Mouse (Mus musculus) intestine, embryonic 14.5 days (tissue): Measurements from ENCODE around the gene Lrmda. TPM values are rescaled to one million over a fixed set of nuclear protein-coding genes. Genes with fewer than 3 reads are reported as not detected.

Experiments used
- ATAC-seq: fragments of 200-750 bp; cut with Nextera tagmentation; replicated peaks from 2 replicates; pipeline ENCODE4 v1.8.0; 2017; ENCODE audit warnings: low read depth, moderate number of reproducible peaks, moderate TSS enrichment, moderate library complexity; ENCODE audit not compliant: low FRiP score, low TSS enrichment
- DNase-seq: peaks from one replicate; pipeline ENCODE4 v3.0.0-alpha.2; 2018; ENCODE audit warnings: low spot score
- H3K27ac ChIP-seq: fragments of 300-500 bp; sonication (generic); 2 replicates; pipeline ENCODE4 v1.5.1; 2014; ENCODE audit warnings: low read depth, mild to moderate bottlenecking, control low read depth
- H3K27me3 ChIP-seq: fragments of 300-500 bp; sonication (generic); replicated peaks from 2 replicates; pipeline ENCODE4 v1.6.1; 2014; ENCODE audit warnings: low read length, control low read depth; ENCODE audit not compliant: control insufficient read depth, insufficient read depth
- H3K36me3 ChIP-seq: fragments of 300-500 bp; sonication (generic); 2 replicates; pipeline ENCODE4 v1.6.1; 2014; ENCODE audit warnings: low read length, control low read depth; ENCODE audit not compliant: control insufficient read depth, insufficient read depth
- H3K4me1 ChIP-seq: fragments of 300-500 bp; sonication (generic); replicated peaks from 2 replicates; pipeline ENCODE4 v1.6.1; 2014; ENCODE audit warnings: low read length, control low read depth, mixed read lengths; ENCODE audit not compliant: control insufficient read depth, insufficient read depth
- H3K4me2 ChIP-seq: fragments of 300-500 bp; sonication (generic); 2 replicates; pipeline ENCODE4 v1.6.1; 2014; ENCODE audit warnings: low read length
- H3K4me3 ChIP-seq: fragments of 300-500 bp; sonication (generic); 2 replicates; pipeline ENCODE4 v1.5.1; 2014; ENCODE audit warnings: low read depth, low read length, control low read depth, mixed read lengths
- H3K9ac ChIP-seq: fragments of 300-500 bp; sonication (generic); 2 replicates; pipeline ENCODE4 v1.6.1; 2014; ENCODE audit warnings: mild to moderate bottlenecking, low read length
- H3K9me3 ChIP-seq: fragments of 300-500 bp; sonication (generic); 2 replicates; pipeline ENCODE4 v1.6.1; 2016; ENCODE audit warnings: low read length, control low read depth; ENCODE audit not compliant: control insufficient read depth
- WGBS: fragments of 180-500 bp; shearing (Covaris S2); extraction: QIAGEN DNeasy Blood & Tissue Kit; methylation state at CpG from one replicate; pipeline ENCODE4 v1.1.7; 2014; 5-methylcytosine and 5-hydroxymethylcytosine counted together
- polyA plus RNA-seq: library from polyadenylated mRNA; unstranded; fragments of >200 nt; fragmentation: Nextera tagmentation; extraction: Ambion mirVana; gene quantifications from 2 replicates; pipeline ENCODE4 v1.2.1, GENCODE M21; 2014

Lrmda gene
- polyA plus RNA-seq, 1 experiment from 2014 or later: 0.70 TPM

DNA sequence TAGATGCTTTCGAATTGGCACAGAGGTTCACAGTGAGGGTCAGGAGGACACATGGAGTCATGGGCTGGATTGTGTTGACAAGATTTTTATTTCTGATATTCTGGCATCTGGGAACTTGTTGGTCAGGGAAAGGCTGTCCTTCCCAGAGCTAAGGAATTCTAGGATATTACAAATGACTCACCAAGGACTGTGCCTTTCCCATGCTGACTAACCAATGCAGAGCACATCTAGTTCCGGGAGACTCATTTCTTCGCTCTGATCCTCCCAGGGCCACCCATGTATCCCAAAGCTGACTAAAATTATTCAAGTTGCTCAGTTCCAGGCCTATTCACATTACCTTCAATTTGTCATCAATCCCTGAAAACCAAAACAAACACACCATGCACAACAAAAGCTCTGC, 602.4 kb downstream of the Lrmda start:
- no peaks in the 10 kb centered on the region for H3K4me1 ChIP-seq
- no peaks in the 10 kb centered on the region for H3K9me3 ChIP-seq
- ATAC-seq (no peak), DNase-seq (no peak)
- no peak overlapping the region for H3K4me3 ChIP-seq
- H3K27ac ChIP-seq: no peak overlapping the region
- no peak overlapping the region for H3K9ac ChIP-seq
- H3K27me3 ChIP-seq: no peaks in the 10 kb centered on the region
- H3K4me2 ChIP-seq: no peak overlapping the region
- H3K36me3 ChIP-seq: no peaks in the 10 kb centered on the region
- 91% methylated on average over 3 of the region's 3 CpGs for WGBS

DNA sequence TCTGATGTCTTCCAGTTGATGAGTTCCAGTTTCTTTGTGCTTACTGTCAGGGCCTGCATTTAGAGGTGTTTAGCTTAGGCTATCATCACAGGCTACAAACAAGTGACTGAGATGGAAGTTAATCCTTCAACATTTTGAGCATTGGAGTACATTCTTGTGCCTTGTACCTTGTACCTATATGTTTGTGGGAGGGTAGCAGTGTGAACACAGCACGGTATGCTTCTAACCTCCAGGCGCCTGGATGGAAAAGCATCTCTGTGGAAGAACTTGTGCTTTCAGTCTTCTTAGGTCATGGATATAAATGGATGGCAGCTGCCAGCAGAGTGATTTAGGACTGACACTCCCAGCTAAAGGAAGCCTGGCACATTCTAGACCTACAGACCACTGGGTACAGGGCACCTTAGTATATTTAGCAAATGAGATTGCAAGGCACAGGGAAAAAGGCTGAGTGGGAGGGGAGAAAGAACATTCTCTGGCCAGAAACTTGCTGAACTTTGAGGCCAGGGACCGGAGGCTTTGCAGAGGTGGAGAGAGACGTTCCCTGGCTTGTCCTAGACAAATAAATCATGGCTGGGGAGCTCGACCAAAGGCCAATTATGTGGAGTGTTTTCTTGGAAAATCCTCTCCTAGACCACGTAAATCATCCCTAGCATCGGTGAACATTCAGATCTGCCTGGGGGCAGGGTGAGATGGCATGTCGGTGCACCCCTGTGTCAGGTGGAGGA, 607.8 kb downstream of the Lrmda start:
- H3K27ac ChIP-seq: no peak overlapping the region
- ATAC-seq: no peak
- 29% methylated on average over 8 of the region's 8 CpGs for WGBS

DNA sequence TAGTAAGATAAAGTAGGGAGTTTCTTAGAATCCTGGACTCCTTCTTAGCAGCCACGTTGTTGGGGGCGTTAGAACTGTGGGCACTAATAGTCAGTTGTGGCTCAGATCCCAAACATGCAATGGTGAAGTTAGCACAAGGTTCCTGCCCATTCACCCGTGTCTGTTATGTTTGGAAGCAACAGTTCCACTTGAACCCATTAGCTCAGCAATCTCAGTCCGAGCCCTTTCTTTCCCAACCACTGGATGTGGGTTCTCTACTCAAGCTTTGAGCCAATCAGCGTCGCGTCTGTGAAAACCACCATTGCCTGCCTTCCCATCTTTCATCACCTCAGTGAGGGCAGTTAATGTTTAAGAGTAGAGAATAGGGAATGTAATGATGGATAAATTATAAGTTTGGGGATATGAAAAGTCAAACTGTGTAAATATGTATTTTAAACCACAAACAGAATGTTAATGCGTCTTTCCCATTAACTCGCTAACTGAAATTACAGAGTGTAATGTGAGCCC, 610.9 kb downstream of the Lrmda start:
- Histone ChIP-seq H3K4me2 (no peak overlapping the region), H3K4me1 (0 out of 2 replicates have a peak, but pooled peaks cover 3% of the 10 kb centered on the region), H3K27ac (no peak overlapping the region), H3K4me3 (no peak overlapping the region), H3K36me3 (no peaks in the 10 kb centered on the region), H3K9ac (no peak overlapping the region), H3K27me3 (no peaks in the 10 kb centered on the region), H3K9me3 (no peaks in the 10 kb centered on the region)
- WGBS: 93% methylated on average over 9 of the region's 9 CpGs
- no peak for ATAC-seq
- DNase-seq: no peak

More for the DNA sequence above, 607.8 kb downstream of the Lrmda start:
- no peak for DNase-seq
- H3K9me3 ChIP-seq: no peaks in the 10 kb centered on the region
- no peak overlapping the region for H3K9ac ChIP-seq
- H3K27me3 ChIP-seq: no peaks in the 10 kb centered on the region
- no peak overlapping the region for H3K4me3 ChIP-seq
- 0 out of 2 replicates have a peak, but pooled peaks cover 3% of the 10 kb centered on the region for H3K4me1 ChIP-seq
- no peak overlapping the region for H3K4me2 ChIP-seq
- H3K36me3 ChIP-seq: no peaks in the 10 kb centered on the region

DNA sequence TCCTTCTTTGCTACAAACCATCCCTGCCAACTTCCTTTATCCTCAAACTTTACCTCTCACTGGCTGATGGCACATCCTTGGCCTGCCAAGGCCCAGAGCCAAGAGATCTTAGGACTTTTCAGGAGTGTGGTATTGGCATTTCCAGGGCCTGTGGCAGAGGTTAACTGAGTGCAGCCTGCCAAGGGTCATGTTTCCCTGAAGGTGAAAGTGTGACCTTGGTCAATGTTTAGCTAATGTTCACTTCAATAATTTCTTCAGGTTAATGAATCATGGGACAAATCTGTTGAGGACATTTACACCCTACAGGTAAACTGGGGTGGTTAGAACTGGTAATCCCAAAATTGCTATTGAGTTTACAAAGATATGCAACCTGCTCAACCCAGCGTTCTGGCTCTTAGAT, 614.1 kb downstream of the Lrmda start:
- ATAC-seq (no peak), DNase-seq (no peak)
- WGBS: 58% methylated on average over 1 of the region's 1 CpGs
- Histone ChIP-seq H3K4me3 (no peak overlapping the region), H3K9me3 (no peaks in the 10 kb centered on the region), H3K27ac (no peak overlapping the region), H3K9ac (no peak overlapping the region), H3K36me3 (no peaks in the 10 kb centered on the region), H3K27me3 (no peaks in the 10 kb centered on the region), H3K4me1 (no peaks in the 10 kb centered on the region), H3K4me2 (no peak overlapping the region)

GRCm38 (mm10) chr14:22643494-22643893, 624.0 kb downstream of the Lrmda start:
- Histone ChIP-seq H3K27ac (no peak overlapping the region), H3K27me3 (no peaks in the 10 kb centered on the region), H3K9me3 (no peaks in the 10 kb centered on the region), H3K4me2 (no peak overlapping the region), H3K9ac (no peak overlapping the region), H3K4me1 (peaks cover 7% of the 10 kb centered on the region), H3K4me3 (no peak overlapping the region), H3K36me3 (no peaks in the 10 kb centered on the region)
- ATAC-seq (no peak), DNase-seq (no peak)
- 79% methylated on average over 4 of the region's 4 CpGs for WGBS

DNA sequence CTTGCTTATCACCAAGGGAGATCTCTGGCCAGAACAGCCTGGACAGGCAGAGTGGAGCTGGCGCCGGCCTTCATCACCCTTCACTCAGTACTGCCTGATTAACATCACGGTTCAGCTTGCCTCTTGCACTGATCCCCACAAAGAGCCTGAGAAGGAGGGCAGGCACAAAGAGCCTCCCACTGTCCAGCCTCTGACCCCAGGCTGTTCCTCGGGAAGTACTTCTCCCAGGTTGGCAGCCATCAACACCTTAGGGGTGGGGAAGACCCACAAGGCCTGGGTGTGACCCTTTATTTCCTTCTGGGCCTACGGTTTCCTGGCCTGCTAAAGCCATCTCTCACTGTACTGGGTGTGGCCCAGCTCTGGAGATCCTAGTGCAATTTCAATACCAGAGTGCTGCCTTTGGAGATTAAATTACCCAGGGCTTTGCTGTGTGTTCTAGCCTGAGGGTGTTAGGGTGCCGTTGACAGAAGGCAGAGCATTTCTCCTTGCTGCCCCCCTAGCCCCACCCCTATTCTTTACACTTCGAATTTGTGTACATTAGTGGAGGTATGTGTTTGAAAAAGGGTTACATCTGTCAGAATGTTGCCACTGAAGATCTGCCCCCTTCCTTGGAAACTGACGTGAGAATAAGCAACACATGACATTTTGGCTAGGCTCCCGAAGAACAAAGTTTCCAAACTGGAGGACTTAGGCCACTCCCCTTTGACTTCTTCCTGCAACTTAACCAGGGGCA, 628.5 kb downstream of the Lrmda start:
- Histone ChIP-seq H3K4me2 (no peak overlapping the region), H3K4me1 (peaks cover 20% of the 10 kb centered on the region), H3K27me3 (no peaks in the 10 kb centered on the region), H3K9ac (no peak overlapping the region), H3K9me3 (no peaks in the 10 kb centered on the region), H3K27ac (no peak overlapping the region), H3K4me3 (no peak overlapping the region), H3K36me3 (no peaks in the 10 kb centered on the region)
- DNase-seq: no peak
- 35% methylated on average over 9 of the region's 9 CpGs for WGBS
- ATAC-seq: peak; percentile 56; the same call in 1 of the 2 replicates

- Histone ChIP-seq H3K36me3 (no peaks in the 10 kb centered on the region), H3K4me2 (no peak overlapping the region), H3K9me3 (no peaks in the 10 kb centered on the region), H3K4me3 (no peak overlapping the region), H3K4me1 (peaks cover 20% of the 10 kb centered on the region), H3K27ac (no peak overlapping the region), H3K9ac (no peak overlapping the region), H3K27me3 (no peaks in the 10 kb centered on the region)
- 29% methylated on average over 5 of the region's 5 CpGs for WGBS
- ATAC-seq (no peak), DNase-seq (peak; percentile 50)
These were observed 629.9 kb downstream of the Lrmda start for GRCm38 (mm10) chr14:22649411-22649911.

- no peak for DNase-seq
- Histone ChIP-seq H3K4me3 (no peak overlapping the region), H3K27me3 (no peaks in the 10 kb centered on the region), H3K4me1 (peaks cover 20% of the 10 kb centered on the region), H3K4me2 (no peak overlapping the region), H3K9ac (no peak overlapping the region), H3K27ac (no peak overlapping the region), H3K36me3 (no peaks in the 10 kb centered on the region), H3K9me3 (no peaks in the 10 kb centered on the region)
- 47% methylated on average over 17 of the region's 17 CpGs for WGBS
- ATAC-seq: no peak
These were observed 630.8 kb downstream of the Lrmda start for GRCm38 (mm10) chr14:22649985-22650984.
